Mouse (Mus musculus) MEL-GATA-1-ER (cell line): ENCODE results near the gene Mif.

Experiments used
- DNase-seq: peaks from one replicate; pipeline ENCODE4 v3.0.0-alpha.2; 2012; ENCODE audit warnings: low read depth; ENCODE audit errors: extremely low read depth

Gene Mif

GRCm38 (mm10) chr10:75839092-75839491 is 20.9 kb downstream of the Mif start:
- DNase-seq = no peak

GRCm38 (mm10) chr10:75837248-75837759 is 22.7 kb downstream of the Mif start, which contains the start of gene Gstt2:
Gene Gstt2 (minus strand): TSS chr10:75837424.
- DNase-seq = peak; percentile 87

GRCm38 (mm10) chr10:75835761-75836531 is 24.1 kb downstream of the Mif start:
- DNase-seq = no peak

- peak; percentile 85 for DNase-seq
These were observed 24.7 kb downstream of the Mif start for GRCm38 (mm10) chr10:75835307-75835706.

- no peak for DNase-seq
These were observed 25.3 kb downstream of the Mif start for GRCm38 (mm10) chr10:75834721-75835120.

GRCm38 (mm10) chr10:75834250-75834649 is 25.8 kb downstream of the Mif start:
- no peak for DNase-seq

GRCm38 (mm10) chr10:75833456-75834080 is 26.5 kb downstream of the Mif start:
- no peak for DNase-seq

- DNase-seq = no peak
These were observed 27.7 kb downstream of the Mif start for GRCm38 (mm10) chr10:75832272-75832895.

GRCm38 (mm10) chr10:75830275-75830670 is 29.8 kb downstream of the Mif start:
- DNase-seq = no peak

- no peak for DNase-seq
These were observed 30.3 kb downstream of the Mif start for GRCm38 (mm10) chr10:75829529-75830274.

- no peak for DNase-seq
These were observed 31.5 kb downstream of the Mif start for GRCm38 (mm10) chr10:75828500-75828931.

- no peak for DNase-seq
These were observed 32.2 kb downstream of the Mif start for GRCm38 (mm10) chr10:75827668-75828360.

GRCm38 (mm10) chr10:75824530-75824929 is 35.5 kb downstream of the Mif start:
- no peak for DNase-seq

- DNase-seq = no peak
These were observed 36.3 kb downstream of the Mif start for GRCm38 (mm10) chr10:75823782-75824181.

- no peak for DNase-seq
These were observed 37.6 kb downstream of the Mif start, which contains the start of gene Gstt4 for GRCm38 (mm10) chr10:75822443-75822842. Gene Gstt4 (minus strand): TSS chr10:75822543.

- no peak for DNase-seq
These were observed 40.2 kb downstream of the Mif start for GRCm38 (mm10) chr10:75819882-75820281.

- no peak for DNase-seq
These were observed 41.4 kb downstream of the Mif start for GRCm38 (mm10) chr10:75818641-75819040.
